Mouse (Mus musculus) cerebellum, postnatal 4 days (tissue): ENCODE results near the gene Trp53i11.

Experiments used
- DNase-seq, 2 experiments: peaks; one replicate each; pipeline ENCODE4 v3.0.0; 2022; ENCODE audit warnings: low spot score in 2 of 2, mixed read lengths in 1 of 2

Trp53i11 gene

DNA sequence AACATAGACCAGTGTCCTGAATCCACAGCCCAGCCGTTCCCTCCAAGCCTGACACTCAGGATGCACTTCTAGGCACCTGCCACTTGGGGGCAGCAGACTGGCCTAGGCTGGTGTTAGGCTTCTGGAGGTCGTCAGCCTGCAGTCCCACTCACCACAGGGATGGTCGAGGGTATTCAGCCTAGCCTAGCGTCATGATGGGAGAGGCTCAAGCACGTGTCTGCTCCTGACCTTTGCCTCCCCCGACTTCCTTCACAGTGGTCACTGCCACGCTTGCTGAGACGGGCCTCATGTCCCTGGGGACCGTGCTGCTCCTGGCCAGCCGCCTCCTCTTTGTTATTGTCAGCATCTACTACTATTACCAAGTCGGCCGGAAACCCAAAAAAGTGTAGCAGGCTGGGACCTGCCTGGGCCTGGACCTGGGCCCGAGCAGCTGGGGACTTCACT, 12.2 kb downstream of the Trp53i11 start:
- DNase-seq = peak in 1 of 2 experiments; percentile 70

- no peak for DNase-seq
Measured at GRCm38 (mm10) chr2:93200681-93201340, 13.5 kb downstream of the Trp53i11 start.

DNA sequence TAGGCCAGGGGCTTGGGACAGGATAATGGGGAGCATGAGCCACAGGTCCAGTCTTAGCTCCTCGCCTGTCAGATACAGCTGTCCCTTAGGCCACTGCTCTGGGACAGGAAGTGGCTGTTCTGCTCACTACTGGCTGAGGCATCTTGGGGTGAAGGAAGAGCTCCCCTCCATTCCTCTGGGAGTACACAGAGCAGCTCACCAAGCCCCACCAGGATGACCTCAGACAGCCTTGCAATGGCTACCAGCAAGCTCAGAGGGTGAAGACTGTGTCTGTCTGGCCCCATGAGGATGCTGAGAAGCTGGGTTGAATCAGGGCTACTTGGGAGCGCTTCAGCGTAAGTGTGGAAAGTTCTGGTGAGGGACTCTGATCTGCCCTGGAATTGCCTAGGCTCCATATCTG, 14.6 kb downstream of the Trp53i11 start:
- no peak for DNase-seq

GRCm38 (mm10) chr2:93202782-93203181, 15.4 kb downstream of the Trp53i11 start:
- no peak for DNase-seq

- DNase-seq = peak; percentile 56 to 71
Measured at GRCm38 (mm10) chr2:93203682-93204081, 16.3 kb downstream of the Trp53i11 start.

GRCm38 (mm10) chr2:93204571-93204970, 17.2 kb downstream of the Trp53i11 start:
- no peak for DNase-seq

GRCm38 (mm10) chr2:93206126-93206525, 18.8 kb downstream of the Trp53i11 start:
- DNase-seq = no peak

DNA sequence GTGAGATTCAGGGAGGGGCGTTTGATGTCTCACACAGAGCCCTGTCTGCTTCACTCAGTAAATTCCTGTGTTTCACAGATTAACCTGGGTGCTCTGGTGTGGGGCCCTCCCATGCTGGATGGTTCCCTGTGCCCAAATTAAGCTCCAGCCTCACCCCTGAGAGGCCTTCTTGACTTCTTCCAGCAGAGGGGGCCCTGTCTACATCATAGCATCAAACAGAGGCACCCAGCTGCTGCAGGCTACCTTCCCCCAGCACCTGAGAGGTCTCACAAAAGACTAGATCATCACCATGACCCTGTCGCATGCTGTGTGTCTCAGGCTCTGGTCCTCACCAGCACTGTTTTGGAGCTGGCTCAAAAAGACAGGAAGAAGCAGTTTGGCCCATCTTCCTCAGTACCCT, 25.0 kb downstream of the Trp53i11 start:
- DNase-seq = no peak

DNA sequence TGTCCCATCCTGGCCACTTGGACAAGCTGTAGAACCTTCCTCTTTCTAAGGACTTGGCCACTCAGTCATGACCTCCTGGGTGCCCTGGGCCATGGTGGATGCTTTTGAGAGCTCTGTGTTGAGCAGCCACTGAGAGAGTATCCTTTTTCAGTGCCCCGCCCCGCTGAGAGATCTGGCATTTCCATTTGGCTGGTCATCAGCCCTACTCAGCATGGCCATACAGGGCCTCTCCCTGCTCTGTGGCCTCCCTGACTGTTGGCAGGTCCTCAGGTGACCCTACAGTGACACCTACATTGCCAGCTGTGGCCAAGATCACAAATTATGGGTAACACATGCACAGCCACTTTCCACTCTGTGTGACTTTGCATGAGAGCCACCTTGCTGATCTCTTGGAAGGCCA, 25.5 kb downstream of the Trp53i11 start:
- no peak for DNase-seq

DNA sequence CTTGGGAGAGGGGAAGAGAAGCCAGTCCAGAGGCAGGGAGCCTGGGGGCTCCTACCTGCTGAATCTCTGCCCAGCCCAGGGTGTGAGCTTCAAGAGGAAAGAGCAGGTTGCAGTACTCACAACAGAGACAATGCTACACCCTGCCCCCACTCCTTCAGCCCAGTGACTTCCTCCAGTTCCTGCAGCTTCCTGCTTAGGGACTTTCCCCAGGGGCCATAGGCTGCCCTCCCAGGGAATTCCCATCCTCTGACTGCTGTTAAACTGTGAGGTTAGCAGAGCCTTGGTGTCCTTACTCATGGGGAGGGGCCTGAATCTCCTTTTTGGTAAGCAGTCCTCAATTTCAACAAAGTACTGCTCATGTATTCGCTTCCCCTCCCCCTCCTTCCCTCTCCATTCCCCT, 26.8 kb downstream of the Trp53i11 start:
- no peak for DNase-seq

- DNase-seq = no peak
Measured at GRCm38 (mm10) chr2:93215790-93216189, 28.4 kb downstream of the Trp53i11 start.

DNA sequence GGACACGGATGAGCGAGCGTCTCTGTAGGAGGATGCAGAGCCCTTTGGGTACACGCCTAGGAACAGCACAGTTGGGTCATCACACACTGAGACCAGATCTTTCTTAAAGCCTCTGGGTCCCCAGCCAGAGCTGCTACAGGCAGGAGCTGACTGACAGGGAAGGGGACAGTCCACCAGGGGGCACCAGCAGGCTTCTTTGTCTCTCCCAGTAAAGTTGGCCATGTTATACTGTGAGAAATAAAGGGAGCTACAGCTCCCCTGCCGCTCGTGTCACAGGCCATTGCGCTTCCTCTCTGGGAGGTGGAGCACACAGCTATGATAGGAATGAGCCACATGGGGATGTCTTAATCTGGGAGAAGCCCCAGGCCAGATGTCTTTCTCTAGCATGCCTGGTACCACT, 29.7 kb downstream of the Trp53i11 start:
- peak; percentile 93 to 94 for DNase-seq

DNA sequence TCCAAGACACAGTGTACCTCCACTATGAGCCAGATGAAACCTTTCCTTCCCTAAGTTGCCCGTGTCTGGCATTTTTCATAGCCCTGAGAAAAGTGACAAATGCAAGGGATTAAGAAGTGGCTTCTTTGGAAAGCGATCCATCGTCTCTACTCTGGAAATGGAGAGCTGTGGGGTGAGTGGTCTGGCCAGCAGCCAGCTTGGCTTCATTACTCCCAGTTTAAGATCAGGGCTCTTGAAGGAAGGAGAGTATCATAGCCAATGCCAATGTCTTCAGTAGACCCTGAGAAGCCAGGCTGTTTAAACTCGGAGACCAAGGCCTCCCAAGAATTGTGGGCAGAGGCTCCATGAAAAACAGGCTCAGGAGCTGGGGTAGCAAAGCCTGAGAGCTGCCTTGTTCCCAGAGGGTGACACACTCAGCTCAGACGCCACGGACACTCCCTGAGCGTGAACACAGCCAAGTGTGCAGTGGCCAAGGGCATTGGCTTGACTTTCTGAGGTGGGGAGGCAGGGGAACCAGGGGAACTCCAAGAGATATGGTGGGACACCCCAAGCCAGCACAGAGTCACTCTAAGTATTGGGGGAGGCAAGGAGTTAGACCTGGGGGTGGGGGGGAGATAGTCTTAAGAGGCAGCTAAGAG, 31.1 kb downstream of the Trp53i11 start:
- no peak for DNase-seq

- no peak for DNase-seq
Measured at GRCm38 (mm10) chr2:93219576-93219975, 32.2 kb downstream of the Trp53i11 start.

GRCm38 (mm10) chr2:93220447-93220846, 33.1 kb downstream of the Trp53i11 start:
- DNase-seq = no peak

- DNase-seq = no peak
Measured at GRCm38 (mm10) chr2:93223463-93223862, 36.1 kb downstream of the Trp53i11 start.

- peak; percentile 96 for DNase-seq
Measured at GRCm38 (mm10) chr2:93226606-93227595, 39.6 kb downstream of the Trp53i11 start.

DNA sequence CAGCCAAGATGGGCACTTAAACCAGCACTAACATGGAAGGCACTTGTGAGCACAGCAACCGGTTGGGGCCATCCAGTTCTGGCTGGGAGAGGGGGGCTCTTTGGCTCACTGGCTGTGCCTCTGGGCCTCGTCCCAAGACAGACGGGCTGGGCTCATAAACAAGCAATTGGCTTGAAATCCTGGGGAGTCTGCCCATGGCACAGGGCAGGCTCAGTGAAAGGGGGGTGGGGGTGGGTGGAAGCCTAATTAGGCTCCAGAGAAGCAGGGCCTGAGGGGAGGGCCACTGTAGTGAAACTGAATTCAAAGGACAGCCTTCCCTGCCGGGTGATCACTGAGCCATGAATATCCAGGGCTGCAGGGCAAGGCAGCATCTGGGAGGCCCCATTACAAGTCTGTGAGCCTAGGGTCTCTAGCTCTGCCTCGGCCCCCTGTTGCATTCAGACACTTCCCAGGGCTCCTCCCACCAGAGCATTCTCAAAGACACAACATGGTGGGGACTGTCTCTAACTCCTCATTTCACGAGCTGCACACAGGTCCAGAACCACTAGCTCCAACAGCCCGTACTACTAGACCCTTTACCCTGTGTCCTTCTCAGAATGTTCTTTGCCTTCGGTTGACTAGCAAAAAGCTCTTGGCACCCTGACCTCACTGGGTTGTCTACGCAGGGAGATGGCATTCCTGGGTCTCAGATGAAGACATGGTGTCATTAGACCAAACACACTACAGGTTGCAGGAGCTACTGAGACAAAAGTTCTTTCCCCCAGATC, 40.5 kb downstream of the Trp53i11 start:
- peak in 1 of 2 experiments; percentile 65 for DNase-seq

DNA sequence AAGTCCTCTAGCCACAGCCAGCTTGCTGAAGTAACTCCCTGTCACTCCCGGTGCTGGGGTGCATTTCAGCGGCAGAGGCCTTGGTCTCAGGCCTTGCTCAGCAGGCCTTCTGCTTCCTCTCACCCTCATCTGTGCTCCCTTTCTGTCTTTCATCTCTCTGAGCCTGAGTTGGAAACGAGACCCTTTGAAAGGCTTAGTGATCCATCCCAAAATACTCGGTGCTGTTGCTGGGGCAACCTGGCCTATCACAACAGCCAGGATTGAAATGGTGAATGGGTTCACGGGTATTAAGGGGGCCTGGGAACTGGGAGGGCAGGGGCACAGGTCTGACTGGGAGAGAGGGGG, 41.1 kb downstream of the Trp53i11 start:
- DNase-seq = no peak

- DNase-seq = no peak
Measured at GRCm38 (mm10) chr2:93232141-93232540, 44.8 kb downstream of the Trp53i11 start.

- DNase-seq = no peak
Measured at GRCm38 (mm10) chr2:93237055-93237454, 49.7 kb downstream of the Trp53i11 start.

DNA sequence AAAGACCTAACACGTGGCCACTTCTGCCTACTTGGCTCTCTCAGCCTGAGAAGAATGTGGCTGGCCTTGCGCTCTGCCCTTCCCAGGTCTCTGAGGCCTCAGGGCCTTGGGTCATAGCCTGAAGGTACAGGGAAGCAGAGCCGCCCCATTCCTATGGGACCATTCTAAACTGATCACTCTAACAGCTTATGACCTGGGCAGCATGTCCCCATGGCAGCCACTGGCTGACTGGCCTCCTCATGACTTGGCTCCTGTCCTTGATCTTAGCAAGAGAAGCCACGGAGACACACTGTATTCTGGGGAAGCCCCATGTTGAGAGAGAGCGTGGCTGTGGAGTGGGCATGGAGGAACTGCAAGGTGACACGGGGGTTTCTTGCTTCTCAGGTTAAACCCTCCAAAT, 51.5 kb downstream of the Trp53i11 start:
- no peak for DNase-seq
